8 mouse cellular contexts compared by ENCODE assay signal in genomic region chr5:124084588-124085173, GRCm38 (mm10). TPM values are rescaled to one million over a fixed set of nuclear protein-coding genes. Genes with fewer than 3 reads are reported as not detected.
DNase-seq lines count a peak whose midpoint lies in the region; ATAC-seq and TF ChIP-seq lines count a peak whose summit lies in the region.

No protein-coding gene starts in this region.

- H3K9me3 ChIP-seq in hindbrain, postnatal 0 days (ENCODE audit: low read length), result no peaks in the 10 kb centered on the region

- peak; percentile 51 for ATAC-seq in Patski
- peak; percentile 63 for ATAC-seq in hindbrain, postnatal 0 days

- H3K27ac ChIP-seq in hindbrain, postnatal 0 days, result no peak overlapping the region

- in situ Hi-C loops in Patski (cut with MboI; ENCODE audit: low pct_unique_long_range_greater_than_20kb), result loop anchor here (5.0 to 25.0 kb wide), 2 partner anchors 82 to 122 kb away; partner anchors contain the start of gene Hip1r

- 31% methylated on average over 11 of the region's 11 CpGs for WGBS in hindbrain, postnatal 0 days

- no peak overlapping the region for H3K4me2 ChIP-seq in hindbrain, postnatal 0 days (ENCODE audit: low read depth, low read length)

- H3K36me3 ChIP-seq in hindbrain, postnatal 0 days (ENCODE audit: insufficient read depth, low read length), result no peaks in the 10 kb centered on the region

- no peaks in the 10 kb centered on the region for H3K4me1 ChIP-seq in hindbrain, postnatal 0 days (ENCODE audit: insufficient read depth, low read length)

- POLR2A ChIA-PET in Patski (lab: Charles Lee), result interaction anchor here (0.7 to 3.0 kb wide), 4 partner anchors 54 to 227 kb away, joined by 3 to 12 read pairs (median 6); no protein-coding TSS in a partner anchor

- no peak overlapping the region for H3K9ac ChIP-seq in hindbrain, postnatal 0 days (replicated peaks; ENCODE audit: low read length)

- no peak overlapping the region for H3K4me3 ChIP-seq in hindbrain, postnatal 0 days (ENCODE audit: low read length)

- CTCF ChIA-PET in Patski (lab: Charles Lee), result interaction anchor here (0.6 to 3.4 kb wide), 23 partner anchors 9 to 151 kb away, joined by 3 to 51 read pairs (median 4); partner anchors contain the start of gene Abcb9

- no peaks in the 10 kb centered on the region for H3K27me3 ChIP-seq in Patski
- no peaks in the 10 kb centered on the region for H3K27me3 ChIP-seq in hindbrain, postnatal 0 days (ENCODE audit: insufficient read depth, low read length)

- TF ChIP-seq CTCF in Patski (IDR thresholded peaks at IDR 0.05), result no peak
- TF ChIP-seq CTCF in hindbrain, postnatal 0 days (IDR thresholded peaks at IDR 0.05; ENCODE audit: low read depth), result peak; percentile 99

- DNase-seq in Patski (ENCODE audit: low read depth, low spot score), result peak; percentile 25
- peak; percentile 81 for DNase-seq in cerebellum, adult 9-11 months
- peak; percentile 66 to 77 for DNase-seq in frontal cortex, postnatal 14 days (ENCODE audit: low spot score in 2 of 2)
- DNase-seq in hindbrain, postnatal 0 days (ENCODE audit: low spot score), result peak; percentile 87
- peak; percentile 77 to 78 for DNase-seq in layer of hippocampus, postnatal 36 days
- peak; percentile 92 for DNase-seq in lung, postnatal 14 days
- DNase-seq in right cerebral cortex, adult 18-20 months, result peak; percentile 84
- peak; percentile 78 to 81 for DNase-seq in urinary bladder, adult 18-20 months (ENCODE audit: low spot score in 2 of 2)

RNA-seq across cellular contexts. Expression of gene Abcb9, which starts 10.9 kb away (rescaled TPM):
- 5.3 TPM for polyA plus RNA-seq in Patski (2021)
- total RNA-seq in hindbrain, postnatal 0 days (2014; rRNA removed), result 69.3 and 71.2 TPM in 2 replicates
- 30.8 and 34.5 TPM in 2 replicates for polyA plus RNA-seq in hindbrain, postnatal 0 days (2015; fragmentation: Nextera tagmentation; extraction: Ambion mirVana)
- total RNA-seq in layer of hippocampus, postnatal 36 days (2021), result 10 to 100 TPM; 27.2 to 30.7 TPM

RNA-seq across cellular contexts. Expression of gene Ogfod2, which starts 27.4 kb away (rescaled TPM):
- polyA plus RNA-seq in Patski (2021), result 45.4 TPM
- 52.0 and 110 TPM in 2 replicates for total RNA-seq in hindbrain, postnatal 0 days (2014; rRNA removed)
- 36.0 and 38.2 TPM in 2 replicates for polyA plus RNA-seq in hindbrain, postnatal 0 days (2015; fragmentation: Nextera tagmentation; extraction: Ambion mirVana)
- total RNA-seq in layer of hippocampus, postnatal 36 days (2021), result 10 to 100 TPM; 34.1 to 36.2 TPM

RNA-seq across cellular contexts. Expression of gene Arl6ip4, which starts 31.2 kb away (rescaled TPM):
- polyA plus RNA-seq in Patski (2021), result 89.3 TPM
- total RNA-seq in hindbrain, postnatal 0 days (2014; rRNA removed), result 32.5 and 45.2 TPM in 2 replicates
- 115 and 121 TPM in 2 replicates for polyA plus RNA-seq in hindbrain, postnatal 0 days (2015; fragmentation: Nextera tagmentation; extraction: Ambion mirVana)
- total RNA-seq in layer of hippocampus, postnatal 36 days (2021), result 10 to 100 TPM; 52.6 to 57.5 TPM

RNA-seq across cellular contexts. Expression of gene Vps37b, which starts 52.6 kb away (rescaled TPM):
- 25.5 TPM for polyA plus RNA-seq in Patski (2021)
- total RNA-seq in hindbrain, postnatal 0 days (2014; rRNA removed), result 104 and 110 TPM in 2 replicates
- 94.0 and 95.1 TPM in 2 replicates for polyA plus RNA-seq in hindbrain, postnatal 0 days (2015; fragmentation: Nextera tagmentation; extraction: Ambion mirVana)
- 10 to 100 TPM; 32.6 to 40.8 TPM for total RNA-seq in layer of hippocampus, postnatal 36 days (2021)

Comparison
In these comparisons a context has a peak if more than half of its experiments do, and no peak if none do; other contexts are left out.
1. DNase-seq: peak in every context shown above with its lines; median percentile 92 in lung, postnatal 14 days; 87 in hindbrain, postnatal 0 days; 84 in right cerebral cortex, adult 18-20 months; 81 in cerebellum, adult 9-11 months; 80 in urinary bladder, adult 18-20 months; 78 in layer of hippocampus, postnatal 36 days; 72 in frontal cortex, postnatal 14 days; 25 in Patski.